Mouse (Mus musculus) lung, postnatal 10 days (tissue): ENCODE data around the gene Syne3.

Experiments used
- DNase-seq: peaks from one replicate; pipeline ENCODE4 v3.0.0; 2021

Syne3 gene

DNA sequence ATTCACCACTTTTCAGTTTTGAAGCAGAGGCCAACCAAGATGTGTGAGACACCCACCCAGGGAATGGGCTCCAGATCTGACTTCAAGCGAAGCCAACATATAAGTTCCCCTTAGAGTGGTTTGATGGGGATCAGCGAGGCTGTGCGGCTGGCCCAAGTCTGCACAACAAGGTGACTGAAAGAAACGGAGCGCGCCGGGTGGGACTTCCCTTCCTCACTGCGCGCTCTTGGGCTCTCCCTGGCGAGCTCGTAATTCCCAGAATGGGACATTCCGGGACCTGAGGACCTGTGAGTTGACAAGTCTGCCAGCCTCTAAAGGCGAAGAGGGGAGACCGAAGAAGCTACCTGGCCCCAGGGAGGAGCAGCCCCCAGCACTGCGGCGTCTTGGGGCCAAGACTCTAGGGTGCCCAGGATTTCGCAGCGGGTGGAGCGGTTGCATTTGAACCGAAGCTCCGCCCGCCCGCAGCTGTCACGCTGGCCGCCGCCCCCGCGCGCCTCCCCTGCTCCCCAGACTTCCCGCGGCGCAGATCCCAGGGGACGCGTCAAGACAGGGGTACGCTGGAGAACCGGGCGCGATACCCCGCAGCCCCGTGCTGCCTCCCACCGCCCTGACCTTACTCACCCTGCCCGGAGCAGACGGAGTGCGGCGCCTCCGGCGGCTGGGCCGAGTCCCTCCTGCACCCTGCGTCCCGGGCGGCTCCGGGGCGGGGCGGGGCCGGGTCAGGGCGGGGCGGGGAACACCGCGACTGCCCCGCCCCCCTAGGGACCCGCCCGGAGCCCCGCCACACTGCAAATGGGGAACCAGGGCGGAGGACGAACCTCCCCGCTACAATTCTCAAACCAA is at the start of gene Syne3:
TSS of gene Syne3 (minus strand) at position 440 of the 843 bp plus-strand sequence.
- peak; percentile 76 for DNase-seq

DNA sequence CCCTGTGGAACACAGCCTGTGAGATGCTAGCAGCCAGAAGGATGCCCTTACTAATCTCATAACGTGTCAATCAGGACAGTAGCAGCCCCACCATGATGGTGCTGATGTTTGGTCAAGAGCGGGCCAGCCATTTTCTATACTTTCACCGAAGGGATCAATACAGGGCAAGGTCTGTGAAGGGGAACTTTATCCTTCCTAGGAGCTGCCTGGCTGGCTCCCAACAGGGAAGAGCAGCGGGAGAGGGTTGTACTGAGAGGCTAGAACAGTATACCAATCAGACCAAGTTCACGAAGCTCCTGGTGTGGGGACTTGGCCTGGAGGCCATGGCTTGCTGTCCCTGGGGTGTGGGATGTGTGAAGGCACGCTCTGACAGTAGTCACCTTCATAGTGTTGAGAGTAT is 45.7 kb upstream of the Syne3 start:
- no peak for DNase-seq

GRCm38 (mm10) chr12:105054041-105054440 is 44.4 kb upstream of the Syne3 start:
- DNase-seq: no peak

DNA sequence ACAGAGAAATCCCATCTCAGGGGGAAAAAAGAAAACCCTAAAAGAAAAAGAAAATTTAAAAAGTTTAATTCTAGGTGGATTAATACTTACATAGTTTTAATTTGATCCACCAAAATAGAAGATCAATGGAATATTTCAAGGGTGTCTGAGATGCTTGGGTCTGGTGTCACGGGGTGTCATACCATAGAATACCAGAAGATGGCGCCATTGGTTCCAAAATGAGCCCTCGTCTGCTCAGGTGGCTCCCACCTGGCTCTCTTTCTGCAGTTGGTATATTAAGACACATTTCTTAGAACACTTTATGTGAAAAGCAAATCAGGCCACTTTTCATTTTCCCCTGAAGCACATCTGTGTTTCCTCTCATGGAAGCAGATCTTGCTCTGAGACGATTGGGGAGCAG is 41.3 kb upstream of the Syne3 start:
- DNase-seq: peak; percentile 53

DNA sequence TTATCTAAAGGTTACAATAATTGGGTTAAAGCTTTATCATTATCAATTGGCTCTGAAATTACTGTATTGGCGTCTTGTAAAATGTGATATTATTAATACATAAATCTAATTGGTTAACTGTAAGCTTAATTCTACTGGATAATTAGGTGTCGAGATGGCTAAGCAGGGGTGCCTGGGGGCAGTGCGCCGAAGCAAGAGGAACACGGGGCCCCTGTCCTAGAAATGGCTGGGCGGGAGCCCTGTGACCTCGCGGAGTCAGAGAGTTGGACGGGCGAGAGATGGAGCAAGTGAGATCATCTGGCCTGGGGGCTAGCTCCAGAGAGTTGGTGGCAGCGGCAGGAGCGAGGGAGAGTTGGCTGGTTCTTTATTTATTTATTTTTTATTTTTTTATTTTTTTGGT is 40.2 kb upstream of the Syne3 start:
- DNase-seq: no peak

- DNase-seq: no peak
Observed at GRCm38 (mm10) chr12:105048301-105048863, 38.8 kb upstream of the Syne3 start.

GRCm38 (mm10) chr12:105044775-105045174 is 35.2 kb upstream of the Syne3 start:
- no peak for DNase-seq

DNA sequence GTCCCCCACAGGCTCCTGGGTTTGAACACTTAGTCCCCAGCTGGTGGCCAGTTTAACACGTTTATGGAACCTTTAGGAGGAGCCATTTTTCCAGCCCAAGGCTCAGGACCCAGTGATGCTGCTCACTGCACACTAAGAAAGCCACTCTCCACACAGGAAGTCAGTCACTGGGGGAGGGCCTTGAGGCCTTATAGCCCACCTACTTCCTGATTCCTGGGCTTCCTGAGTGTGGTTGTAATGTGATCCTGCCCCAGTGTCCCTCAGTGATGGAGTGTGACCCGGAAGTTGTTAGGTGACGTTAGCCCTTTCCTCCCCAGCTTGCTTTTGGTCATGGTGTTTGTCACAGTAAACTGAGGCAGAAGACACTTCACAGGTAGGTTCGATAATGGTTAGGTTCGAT is 33.5 kb upstream of the Syne3 start:
- DNase-seq: no peak

GRCm38 (mm10) chr12:105040950-105041349 is 31.3 kb upstream of the Syne3 start:
- DNase-seq: no peak

GRCm38 (mm10) chr12:105039578-105040289 is 30.1 kb upstream of the Syne3 start:
- no peak for DNase-seq

DNA sequence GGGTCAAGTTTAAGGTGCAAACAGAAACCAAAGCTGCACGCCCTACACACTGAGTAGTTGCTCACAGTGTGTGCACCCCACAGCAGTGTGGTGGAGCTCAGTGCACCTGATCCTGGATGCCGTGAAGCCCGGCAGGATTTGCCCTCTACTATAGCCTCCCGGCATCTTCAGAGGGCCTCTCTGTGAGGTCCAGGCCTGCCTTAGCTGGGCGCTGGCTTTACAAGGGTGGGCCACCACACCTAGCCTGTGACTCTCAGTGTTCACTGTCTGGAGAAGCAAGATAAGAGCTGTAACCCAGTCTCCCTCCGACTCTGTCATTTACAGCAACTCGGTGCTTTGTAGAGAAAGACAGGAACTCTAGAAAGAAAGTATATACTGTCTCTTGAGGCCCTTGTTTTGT is 29.3 kb upstream of the Syne3 start:
- no peak for DNase-seq

DNA sequence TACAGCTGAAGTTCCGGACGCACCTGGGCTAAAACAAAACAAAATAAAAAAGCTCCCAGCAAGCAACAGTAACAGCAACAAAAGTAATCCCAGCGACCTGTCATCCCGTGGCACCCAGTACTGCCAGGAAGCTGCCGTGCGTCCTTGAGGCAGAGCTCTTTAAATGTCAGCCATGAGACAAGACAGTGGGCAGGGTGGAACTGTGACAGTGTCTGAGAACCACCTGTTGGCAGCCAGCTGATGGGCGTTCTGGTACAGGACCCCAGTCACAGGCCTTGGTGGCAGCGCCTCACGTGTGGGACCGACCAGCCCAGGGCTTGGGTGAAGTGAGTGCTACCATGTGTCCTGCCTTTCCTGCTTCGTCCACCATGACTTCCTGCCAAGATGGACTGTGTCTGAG is 28.6 kb upstream of the Syne3 start:
- DNase-seq: no peak

GRCm38 (mm10) chr12:105034130-105034769 is 24.6 kb upstream of the Syne3 start:
- DNase-seq: no peak

DNA sequence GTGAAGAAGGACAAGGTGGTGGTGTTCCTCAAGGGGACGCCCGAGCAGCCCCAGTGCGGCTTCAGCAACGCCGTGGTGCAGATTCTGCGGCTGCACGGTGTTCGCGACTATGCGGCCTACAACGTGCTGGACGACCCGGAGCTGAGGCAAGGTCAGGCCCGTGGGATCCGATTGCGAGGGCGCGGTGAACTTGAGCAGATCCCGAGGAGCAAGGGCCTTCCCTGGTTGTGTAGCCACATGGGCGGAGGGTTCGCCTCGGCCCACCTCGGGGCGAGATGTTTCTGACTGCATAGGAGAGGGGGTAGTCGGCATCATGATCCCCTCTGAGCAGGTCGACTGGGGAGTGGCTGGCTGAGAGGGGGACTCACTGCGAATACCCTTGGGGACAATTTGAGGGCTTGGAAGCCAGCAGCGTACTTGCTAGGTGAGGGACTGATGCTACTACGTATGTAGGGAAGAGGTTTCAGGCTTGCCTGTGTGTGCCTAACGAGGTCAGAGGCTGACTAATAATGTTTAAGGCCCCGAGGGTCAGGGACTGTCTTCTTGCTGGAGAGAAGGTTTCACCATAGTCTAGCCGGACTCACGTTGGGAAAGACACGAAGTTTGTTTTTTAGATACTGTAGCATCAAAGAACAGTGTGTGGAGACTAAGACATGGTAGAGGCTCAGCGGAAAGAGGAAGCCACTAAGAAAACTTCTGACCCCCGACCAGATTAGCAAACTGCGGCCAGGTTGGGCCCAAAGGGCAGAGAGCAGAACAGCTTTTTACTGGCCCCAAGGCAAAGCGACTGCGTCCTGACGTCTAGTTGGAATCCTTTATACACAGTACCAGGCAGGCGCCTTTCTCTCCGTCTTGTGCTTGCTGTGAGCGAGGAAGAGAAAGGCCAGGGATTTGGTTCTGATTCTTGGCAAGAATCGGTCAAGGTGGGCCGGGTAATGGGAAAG is 23.5 kb upstream of the Syne3 start:
- DNase-seq: no peak

DNA sequence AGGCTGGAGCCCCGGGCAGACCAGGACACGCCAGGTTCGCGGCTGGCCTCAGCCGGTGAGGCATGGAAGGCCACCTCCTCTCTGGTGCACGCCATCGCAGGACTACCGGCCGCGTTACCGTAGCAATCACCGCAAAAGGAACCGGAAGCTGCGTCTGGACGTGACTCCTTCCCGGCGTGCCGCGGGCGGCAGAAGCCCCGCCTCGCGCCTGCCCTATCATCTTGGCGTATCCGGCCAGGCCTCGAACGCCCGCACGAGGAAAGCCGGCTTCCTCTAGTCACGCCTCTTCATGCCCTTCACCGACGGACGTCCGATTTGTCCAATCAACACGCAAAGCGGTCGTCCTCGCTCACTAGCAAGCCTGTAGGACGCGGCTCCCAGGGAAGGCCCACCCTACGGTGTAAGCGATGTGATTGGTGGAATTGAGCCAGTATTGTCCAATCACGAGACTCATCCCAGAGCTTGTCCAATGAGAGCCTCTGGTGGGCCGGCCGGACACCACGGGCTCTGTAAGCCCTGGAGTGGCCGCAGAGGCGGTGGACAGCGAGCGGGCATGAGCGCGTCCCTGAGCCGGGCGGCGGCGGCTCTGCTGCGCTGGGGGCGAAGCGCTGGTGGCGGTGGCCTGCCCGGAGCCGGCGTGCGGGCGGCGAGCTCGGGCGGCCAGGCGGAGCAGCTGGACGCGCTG is 22.7 kb upstream of the Syne3 start, which contains the start of gene Glrx5:
TSS of gene Glrx5 (plus strand) at position 542 of the 685 bp plus-strand sequence.
- DNase-seq: peak; percentile 100

GRCm38 (mm10) chr12:105031081-105032058 is 21.8 kb upstream of the Syne3 start:
- DNase-seq: no peak

DNA sequence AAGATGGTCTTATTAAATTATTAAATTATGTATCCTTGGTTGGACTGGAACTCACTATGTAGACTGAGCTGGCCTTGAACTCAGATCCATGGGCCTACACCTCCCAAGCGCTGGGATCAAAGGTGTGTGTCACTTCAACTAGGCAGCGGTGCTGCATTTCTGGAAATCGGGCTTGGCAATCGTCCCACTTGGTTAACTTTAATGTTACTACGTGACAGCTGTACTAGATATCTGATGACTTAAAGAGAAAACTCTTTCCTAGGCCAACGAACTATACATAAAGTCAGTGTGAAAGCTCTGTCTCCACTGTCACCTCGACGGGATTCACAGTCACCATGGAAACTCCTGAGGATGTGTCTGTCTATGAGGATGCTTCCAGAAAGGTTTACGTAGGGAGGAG is 20.3 kb upstream of the Syne3 start:
- no peak for DNase-seq

DNA sequence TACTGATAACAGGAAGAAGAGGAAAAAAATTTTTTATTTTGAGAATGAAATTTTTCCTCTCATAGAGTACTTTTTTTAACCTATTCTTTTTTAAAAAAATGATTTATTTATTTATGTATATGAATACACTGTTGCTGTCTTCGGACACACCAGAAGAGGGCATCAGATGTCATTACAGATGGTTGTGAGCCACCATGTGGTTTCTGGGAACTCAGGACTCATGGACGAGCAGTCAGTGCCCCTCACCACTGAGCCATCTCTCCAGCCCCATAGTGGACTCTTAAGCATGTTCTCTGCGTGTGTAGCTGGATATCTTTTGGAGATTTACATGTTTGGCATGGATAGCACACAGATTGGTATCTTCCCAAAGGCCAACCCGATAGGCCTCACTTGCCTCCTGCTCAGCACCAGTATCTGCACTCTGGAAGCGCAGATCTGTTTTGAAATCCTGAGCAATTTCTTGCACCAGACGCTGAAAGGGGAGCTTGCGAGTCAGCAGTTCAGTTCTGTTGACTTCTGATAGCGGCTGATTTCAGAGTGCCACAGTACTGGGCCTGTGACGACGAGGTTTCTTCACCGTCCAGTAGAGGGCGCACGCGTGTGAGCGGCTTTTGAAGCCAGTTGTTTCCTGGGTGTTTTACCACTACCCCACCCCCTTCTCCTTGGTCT is 17.8 kb upstream of the Syne3 start:
- DNase-seq: peak; percentile 88

DNA sequence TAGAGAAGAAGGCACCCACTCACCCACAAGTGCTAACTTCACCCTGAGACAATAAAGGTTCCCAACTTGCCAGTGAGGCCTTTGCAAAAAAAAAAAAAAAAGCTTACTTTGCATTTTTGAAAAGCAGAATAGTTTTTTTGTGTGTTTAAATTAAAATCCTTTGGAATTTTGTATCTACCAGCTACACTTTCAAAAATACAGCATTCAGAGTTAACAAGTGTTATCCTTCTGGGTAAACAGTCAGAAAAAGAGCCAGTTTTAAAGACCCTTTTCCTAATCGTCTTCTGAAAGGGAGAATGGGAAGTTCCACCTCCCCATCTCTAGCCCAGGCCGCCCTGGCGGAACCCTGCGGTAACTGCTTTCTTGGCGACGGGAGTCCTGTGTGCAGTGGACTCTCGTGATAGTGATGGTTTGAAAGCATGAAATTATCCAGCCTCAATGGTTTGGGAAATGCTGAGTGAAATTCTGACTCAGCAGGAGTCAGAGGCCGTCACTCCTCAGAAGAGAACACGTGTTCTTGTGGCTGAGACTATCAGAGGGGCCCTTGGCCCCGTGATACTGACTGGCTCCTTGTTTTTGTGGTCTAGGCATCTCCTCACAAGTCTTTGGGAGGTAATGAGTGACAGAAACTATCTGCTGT is 16.5 kb upstream of the Syne3 start:
- no peak for DNase-seq
